ENCODE assay signal across 13 mouse cellular contexts in the genomic region with DNA sequence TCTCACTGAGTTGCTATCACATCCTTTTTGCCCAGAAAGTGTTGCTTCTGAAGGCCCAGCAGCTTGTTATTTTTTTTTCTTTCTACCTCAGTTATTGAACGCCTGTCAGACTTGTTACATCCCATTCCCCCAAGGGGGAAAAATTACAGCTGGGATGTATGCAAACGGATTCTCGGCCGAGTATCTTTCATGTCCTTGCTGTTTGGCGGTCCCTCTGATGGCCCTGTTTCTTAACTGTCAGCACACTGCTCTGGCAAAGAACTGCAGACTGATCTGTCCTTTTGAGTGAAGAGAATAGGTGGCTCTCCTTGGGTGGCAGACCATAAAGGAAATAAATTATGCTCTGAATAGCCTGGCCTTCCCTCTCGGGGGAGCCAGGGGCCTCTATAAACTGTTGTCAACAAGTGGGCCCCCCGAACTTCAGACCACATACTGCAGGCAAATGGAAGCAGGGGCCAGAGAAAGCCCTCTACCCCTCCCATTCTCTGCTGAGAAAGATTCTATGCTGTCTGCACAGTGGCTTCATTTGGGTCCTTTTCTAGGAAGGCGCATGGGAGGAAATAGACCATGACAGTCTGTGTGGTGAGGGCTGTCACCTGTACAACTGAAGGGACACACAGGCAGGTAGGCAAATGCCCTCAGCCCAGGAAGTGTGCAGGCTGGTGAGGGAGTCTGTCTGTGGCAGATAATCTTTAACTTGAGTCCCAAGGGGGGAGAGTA.
DNase-seq lines count a peak whose midpoint lies in the region; ATAC-seq and TF ChIP-seq lines count a peak whose summit lies in the region.
"Had no signal": no experiment of that assay in that cellular context is flagged by ENCODE, and none has a peak within 500 bp of the region (broad histone marks: within the 10 kb centered on the region; RNA-seq: fewer than 3 reads in every experiment).

No protein-coding gene starts in this region.

- peak overlapping the region; percentile 40 for H3K27ac ChIP-seq in forebrain, embryonic 13.5 days
- no peak overlapping the region for H3K27ac ChIP-seq in forebrain, embryonic 15.5 days (replicated peaks)
- no peak overlapping the region for H3K27ac ChIP-seq in hindbrain, postnatal 0 days
- H3K27ac ChIP-seq: kidney, postnatal 0 days; limb, embryonic 15.5 days had no signal

- peak; percentile 45 to 63 for DNase-seq in spleen, postnatal 36 days (ENCODE audit: low spot score in 2 of 2)
- no peak for DNase-seq in spleen, postnatal 4 days (ENCODE audit: low spot score in 2 of 2)
- DNase-seq in hindbrain, postnatal 0 days (ENCODE audit: low spot score) = no peak
- DNase-seq in ovary, adult 18-20 months (ENCODE audit: low spot score) = no peak
- no peak for DNase-seq in kidney, postnatal 4 days
- DNase-seq: heart, postnatal 4 days had no signal

- H3K4me2 ChIP-seq in forebrain, embryonic 13.5 days = peak overlapping the region; percentile 2; the same call in 1 of the 2 replicates
- no peak overlapping the region for H3K4me2 ChIP-seq in forebrain, embryonic 15.5 days (replicated peaks)
- no peak overlapping the region for H3K4me2 ChIP-seq in hindbrain, postnatal 0 days (ENCODE audit: low read depth, low read length)
- H3K4me2 ChIP-seq: limb, embryonic 15.5 days had no signal

- H3K9me3 ChIP-seq in forebrain, embryonic 13.5 days (replicated peaks) = no peaks in the 10 kb centered on the region
- H3K9me3 ChIP-seq in forebrain, embryonic 15.5 days = no peaks in the 10 kb centered on the region
- H3K9me3 ChIP-seq in hindbrain, postnatal 0 days (ENCODE audit: low read length) = no peaks in the 10 kb centered on the region
- H3K9me3 ChIP-seq: limb, embryonic 15.5 days had no signal

- H3K4me3 ChIP-seq in forebrain, embryonic 13.5 days = no peak overlapping the region
- no peak overlapping the region for H3K4me3 ChIP-seq in forebrain, embryonic 15.5 days
- H3K4me3 ChIP-seq in hindbrain, postnatal 0 days (ENCODE audit: low read length) = no peak overlapping the region
- H3K4me3 ChIP-seq: erythroblast, embryonic 14.5 days; limb, embryonic 15.5 days had no signal

- H3K36me3 ChIP-seq in forebrain, embryonic 13.5 days (ENCODE audit: poor library complexity, severe bottlenecking) = no peaks in the 10 kb centered on the region
- H3K36me3 ChIP-seq in forebrain, embryonic 15.5 days = no peaks in the 10 kb centered on the region
- H3K36me3 ChIP-seq in hindbrain, postnatal 0 days (ENCODE audit: insufficient read depth, low read length) = no peaks in the 10 kb centered on the region
- H3K36me3 ChIP-seq: limb, embryonic 15.5 days had no signal

- peaks cover 20% of the 10 kb centered on the region for H3K4me1 ChIP-seq in forebrain, embryonic 13.5 days
- peaks cover 20% of the 10 kb centered on the region for H3K4me1 ChIP-seq in forebrain, embryonic 15.5 days
- peaks cover 6% of the 10 kb centered on the region; the same call in 1 of the 2 replicates for H3K4me1 ChIP-seq in hindbrain, postnatal 0 days (ENCODE audit: insufficient read depth, low read length)

- ATAC-seq in forebrain, embryonic 13.5 days = no peak
- no peak for ATAC-seq in forebrain, embryonic 15.5 days (replicated peaks)
- ATAC-seq in hindbrain, postnatal 0 days = 0 out of 2 replicates have a peak, but pooled peaks have one; percentile 35
- ATAC-seq in neutrophil, adult 5-6 weeks (ENCODE audit: extremely low read depth, insufficient number of reproducible peaks, low FRiP score, poor library complexity, severe bottlenecking) = peak; percentile 42
- ATAC-seq: lung, postnatal 0 days had no signal

- TF ChIP-seq CTCF in hindbrain, postnatal 0 days (IDR thresholded peaks at IDR 0.05; ENCODE audit: low read depth) = no peak

- H3K27me3 ChIP-seq in forebrain, embryonic 13.5 days = peaks cover 3% of the 10 kb centered on the region; the same call in 1 of the 2 replicates
- H3K27me3 ChIP-seq in forebrain, embryonic 15.5 days = no peaks in the 10 kb centered on the region
- no peaks in the 10 kb centered on the region for H3K27me3 ChIP-seq in hindbrain, postnatal 0 days (ENCODE audit: insufficient read depth, low read length)
- H3K27me3 ChIP-seq: limb, embryonic 15.5 days had no signal

- H3K9ac ChIP-seq in forebrain, embryonic 13.5 days = no peak overlapping the region
- no peak overlapping the region for H3K9ac ChIP-seq in forebrain, embryonic 15.5 days (replicated peaks)
- H3K9ac ChIP-seq in hindbrain, postnatal 0 days (replicated peaks; ENCODE audit: low read length) = 0 out of 2 replicates have a peak overlapping the region, but pooled peaks have one; percentile 5
- H3K9ac ChIP-seq: limb, embryonic 15.5 days had no signal

- whole genome bisulfite sequencing in forebrain, embryonic 13.5 days = 11% methylated on average over 8 of the region's 8 CpGs
- WGBS in forebrain, embryonic 15.5 days = 10% methylated on average over 8 of the region's 8 CpGs
- 13% methylated on average over 8 of the region's 8 CpGs for WGBS in hindbrain, postnatal 0 days

Comparison
In these comparisons a context has a peak if more than half of its experiments do, and no peak if none do; other contexts are left out.
1. DNase-seq: peak in spleen, postnatal 36 days (2 of 2); none in spleen, postnatal 4 days (0 of 2), hindbrain, postnatal 0 days (single experiment), ovary, adult 18-20 months (single experiment) and kidney, postnatal 4 days (0 of 2).
2. ATAC-seq: peak in hindbrain, postnatal 0 days (single experiment) and neutrophil, adult 5-6 weeks (single experiment); none in forebrain, embryonic 13.5 days (single experiment) and forebrain, embryonic 15.5 days (single experiment).